Comparison of ENCODE assay signal across 24 mouse cellular contexts in genomic region chr9:106901596-106901995, GRCm38 (mm10).
"Had no signal": no experiment of that assay in that cellular context is flagged by ENCODE, and none has a peak within 500 bp of the region (broad histone marks: within the 10 kb centered on the region; RNA-seq: fewer than 3 reads in every experiment).

No protein-coding gene starts in this region.

- H3K4me3 ChIP-seq: heart, embryonic 10.5 days; heart, embryonic 13.5 days; heart, embryonic 15.5 days; hindbrain, embryonic 13.5 days; hindbrain, embryonic 15.5 days; kidney, embryonic 15.5 days; limb, embryonic 13.5 days; limb, embryonic 15.5 days; liver, embryonic 12.5 days had no signal

- H3K27ac ChIP-seq: heart, embryonic 10.5 days; heart, embryonic 13.5 days; heart, embryonic 15.5 days; hindbrain, embryonic 13.5 days; hindbrain, embryonic 15.5 days; hindbrain, postnatal 0 days; kidney, embryonic 15.5 days; kidney, postnatal 0 days; limb, embryonic 13.5 days; limb, embryonic 15.5 days; liver, embryonic 12.5 days; liver, embryonic 14.5 days had no signal

- H3K4me2 ChIP-seq: heart, embryonic 13.5 days; heart, embryonic 15.5 days; hindbrain, embryonic 13.5 days; hindbrain, embryonic 15.5 days; kidney, embryonic 15.5 days; limb, embryonic 13.5 days; limb, embryonic 15.5 days; liver, embryonic 12.5 days had no signal

- H3K27me3 ChIP-seq: heart, embryonic 15.5 days; hindbrain, embryonic 13.5 days; hindbrain, embryonic 15.5 days; kidney, embryonic 15.5 days; limb, embryonic 13.5 days; limb, embryonic 15.5 days; liver, embryonic 12.5 days had no signal

- H3K36me3 ChIP-seq: heart, embryonic 10.5 days; heart, embryonic 13.5 days; heart, embryonic 15.5 days; kidney, embryonic 15.5 days; limb, embryonic 13.5 days; limb, embryonic 15.5 days; liver, embryonic 12.5 days had no signal

- H3K4me1 ChIP-seq: heart, embryonic 10.5 days; heart, embryonic 13.5 days; heart, embryonic 15.5 days; hindbrain, embryonic 13.5 days; hindbrain, embryonic 15.5 days; kidney, embryonic 15.5 days; limb, embryonic 13.5 days; limb, embryonic 15.5 days; liver, embryonic 12.5 days had no signal

- DNase-seq: gastrocnemius, postnatal 14 days; heart, adult 18-20 months; heart, postnatal 14 days; heart, postnatal 36 days; kidney, adult 11 months; kidney, adult 2 months; kidney, adult 9 months; kidney, postnatal 14 days; kidney, postnatal 36 days; layer of hippocampus, adult 9-11 months; layer of hippocampus, postnatal 36 days; left cerebral cortex, postnatal 4 days had no signal

- ATAC-seq: hindbrain, postnatal 0 days; liver, embryonic 12.5 days had no signal

- H3K9ac ChIP-seq: heart, embryonic 15.5 days; hindbrain, embryonic 13.5 days; hindbrain, embryonic 15.5 days; kidney, embryonic 15.5 days; limb, embryonic 13.5 days; limb, embryonic 15.5 days; liver, embryonic 12.5 days; liver, embryonic 14.5 days had no signal

- H3K9me3 ChIP-seq: heart, embryonic 10.5 days; heart, embryonic 13.5 days; heart, embryonic 15.5 days; hindbrain, embryonic 13.5 days; hindbrain, embryonic 15.5 days; kidney, embryonic 15.5 days; limb, embryonic 13.5 days; limb, embryonic 15.5 days; liver, embryonic 12.5 days had no signal
